Mouse (Mus musculus) kidney, embryonic 14.5 days (tissue): ENCODE data around the gene Smarcc1. TPM values are rescaled to one million over a fixed set of nuclear protein-coding genes. Genes with fewer than 3 reads are reported as not detected.

Experiments
- ATAC-seq: fragments of 200-750 bp; cut with Nextera tagmentation; 2 replicates; pipeline ENCODE4 v1.8.0; 2017; ENCODE audit warnings: moderate number of reproducible peaks, mild to moderate bottlenecking, moderate TSS enrichment, moderate library complexity; ENCODE audit not compliant: low FRiP score, low TSS enrichment
- H3K27ac ChIP-seq: fragments of 300-500 bp; sonication (generic); 2 replicates; pipeline ENCODE4 v1.5.1; 2014; ENCODE audit warnings: low read depth, mild to moderate bottlenecking, low read length, moderate library complexity, mixed read lengths
- H3K27me3 ChIP-seq: fragments of 300-500 bp; sonication (generic); 2 replicates; pipeline ENCODE4 v1.6.1; 2014; ENCODE audit warnings: mild to moderate bottlenecking, low read length; ENCODE audit not compliant: control insufficient read depth, insufficient read depth
- H3K36me3 ChIP-seq: fragments of 300-500 bp; sonication (generic); 2 replicates; pipeline ENCODE4 v1.6.1; 2014; ENCODE audit warnings: low read length, mixed read lengths; ENCODE audit not compliant: control insufficient read depth, insufficient read depth
- H3K4me1 ChIP-seq: fragments of 300-500 bp; sonication (generic); 2 replicates; pipeline ENCODE4 v1.6.1; 2014; ENCODE audit warnings: low read length, mixed read lengths; ENCODE audit not compliant: control insufficient read depth, insufficient read depth
- H3K4me2 ChIP-seq: fragments of 300-500 bp; sonication (generic); replicated peaks from 2 replicates; pipeline ENCODE4 v1.6.1; 2014; ENCODE audit warnings: low read depth, mild to moderate bottlenecking, low read length
- H3K4me3 ChIP-seq: fragments of 300-500 bp; sonication (generic); 2 replicates; pipeline ENCODE4 v1.5.1; 2014; ENCODE audit warnings: mild to moderate bottlenecking, low read length
- H3K9ac ChIP-seq: fragments of 300-500 bp; sonication (generic); 2 replicates; pipeline ENCODE4 v1.6.1; 2014; ENCODE audit warnings: low read depth, mild to moderate bottlenecking, low read length, moderate library complexity
- H3K9me3 ChIP-seq: fragments of 300-500 bp; sonication (generic); 2 replicates; pipeline ENCODE4 v1.6.1; 2016; ENCODE audit warnings: low read length; ENCODE audit not compliant: control insufficient read depth
- WGBS: fragments of 180-500 bp; shearing (Covaris S2); extraction: QIAGEN DNeasy Blood & Tissue Kit; methylation state at CpG from one replicate; pipeline ENCODE4 v1.1.7; 2014; 5-methylcytosine and 5-hydroxymethylcytosine counted together
- polyA plus RNA-seq: library from polyadenylated mRNA; unstranded; fragments of >200 nt; fragmentation: Nextera tagmentation; extraction: Ambion mirVana; gene quantifications from 2 replicates; pipeline ENCODE4 v1.2.1, GENCODE M21; 2014

Gene Smarcc1
- polyA plus RNA-seq, 1 experiment from 2014 or later: 198 TPM

GRCm38 (mm10) chr9:110093303-110093702 lies 24.2 kb upstream of the Smarcc1 start:
- no peaks in the 10 kb centered on the region for H3K27me3 ChIP-seq
- no peak for ATAC-seq
- H3K9ac ChIP-seq: no peak overlapping the region
- H3K36me3 ChIP-seq: peaks cover 93% of the 10 kb centered on the region
- H3K4me1 ChIP-seq: no peaks in the 10 kb centered on the region
- 88% methylated on average over 4 of the region's 4 CpGs for WGBS
- H3K4me2 ChIP-seq: no peak overlapping the region
- H3K9me3 ChIP-seq: no peaks in the 10 kb centered on the region
- H3K4me3 ChIP-seq: no peak overlapping the region
- no peak overlapping the region for H3K27ac ChIP-seq

GRCm38 (mm10) chr9:110094761-110095160 lies 22.7 kb upstream of the Smarcc1 start:
- ATAC-seq: no peak
- Histone ChIP-seq H3K9ac (no peak overlapping the region), H3K4me1 (no peaks in the 10 kb centered on the region), H3K27me3 (no peaks in the 10 kb centered on the region), H3K27ac (no peak overlapping the region), H3K9me3 (no peaks in the 10 kb centered on the region), H3K4me3 (no peak overlapping the region), H3K4me2 (no peak overlapping the region), H3K36me3 (peaks cover 93% of the 10 kb centered on the region)
- WGBS: 95% methylated on average over 4 of the region's 4 CpGs

GRCm38 (mm10) chr9:110097791-110098190 lies 19.7 kb upstream of the Smarcc1 start:
- no peak overlapping the region for H3K4me3 ChIP-seq
- no peak overlapping the region for H3K4me2 ChIP-seq
- peaks cover 6% of the 10 kb centered on the region; the same call in 1 of the 2 replicates for H3K4me1 ChIP-seq
- no peak for ATAC-seq
- no peaks in the 10 kb centered on the region for H3K9me3 ChIP-seq
- H3K27ac ChIP-seq: no peak overlapping the region
- H3K27me3 ChIP-seq: no peaks in the 10 kb centered on the region
- peaks cover 71% of the 10 kb centered on the region for H3K36me3 ChIP-seq
- H3K9ac ChIP-seq: no peak overlapping the region
- 96% methylated on average over 3 of the region's 3 CpGs for WGBS

- Histone ChIP-seq H3K27me3 (no peaks in the 10 kb centered on the region), H3K4me1 (peaks cover 6% of the 10 kb centered on the region; the same call in 1 of the 2 replicates), H3K27ac (no peak overlapping the region), H3K9ac (peak overlapping the region; percentile 84), H3K4me3 (peak overlapping the region; percentile 98), H3K9me3 (no peaks in the 10 kb centered on the region), H3K4me2 (peak overlapping the region; percentile 81), H3K36me3 (peaks cover 70% of the 10 kb centered on the region)
- peak; percentile 96 for ATAC-seq
- 3% methylated on average over 41 of the region's 41 CpGs for WGBS
Observed at GRCm38 (mm10) chr9:110100627-110101600, 16.6 kb upstream of the Smarcc1 start.

- Histone ChIP-seq H3K36me3 (peaks cover 36% of the 10 kb centered on the region), H3K27ac (peak overlapping the region; percentile 97), H3K9ac (peak overlapping the region; percentile 94), H3K27me3 (no peaks in the 10 kb centered on the region), H3K4me1 (peaks cover 7% of the 10 kb centered on the region; the same call in 1 of the 2 replicates), H3K4me3 (peak overlapping the region; percentile 96), H3K9me3 (no peaks in the 10 kb centered on the region), H3K4me2 (peak overlapping the region; percentile 67)
- 2% methylated on average over 10 of the region's 10 CpGs for WGBS
- peak; percentile 1; the same call in 1 of the 2 replicates for ATAC-seq
Observed at GRCm38 (mm10) chr9:110116353-110116976, 1.0 kb upstream of the Smarcc1 start.

- H3K36me3 ChIP-seq: peaks cover 23% of the 10 kb centered on the region
- H3K4me3 ChIP-seq: peak within 1 kb of the TSS; percentile 96
- under 1% methylated on average over 17 of the region's 17 CpGs for WGBS
- H3K9me3 ChIP-seq: no peaks in the 10 kb centered on the region
- ATAC-seq: peak; percentile 9
- H3K4me1 ChIP-seq: peaks cover 7% of the 10 kb centered on the region; the same call in 1 of the 2 replicates
- H3K4me2 ChIP-seq: peak within 1 kb of the TSS; percentile 73
- peak within 1 kb of the TSS; percentile 97 for H3K27ac ChIP-seq
- H3K27me3 ChIP-seq: no peaks in the 10 kb centered on the region
- H3K9ac ChIP-seq: peak within 1 kb of the TSS; percentile 94
Observed at GRCm38 (mm10) chr9:110117779-110118139, 251 bp downstream of the Smarcc1 start, which contains the start of gene Dhx30. Gene Dhx30, minus strand, starts transcription at chr9:110117830.

- H3K4me3 ChIP-seq: peak overlapping the region; percentile 96
- peaks cover 7% of the 10 kb centered on the region; the same call in 1 of the 2 replicates for H3K4me1 ChIP-seq
- H3K9ac ChIP-seq: peak overlapping the region; percentile 94; the same call in 1 of the 2 replicates
- H3K36me3 ChIP-seq: peaks cover 18% of the 10 kb centered on the region
- no peak for ATAC-seq
- H3K9me3 ChIP-seq: no peaks in the 10 kb centered on the region
- H3K27ac ChIP-seq: no peak overlapping the region
- peak overlapping the region; percentile 73 for H3K4me2 ChIP-seq
- no peaks in the 10 kb centered on the region for H3K27me3 ChIP-seq
- 43% methylated on average over 1 of the region's 1 CpGs for WGBS
Observed at GRCm38 (mm10) chr9:110118249-110118648, 741 bp downstream of the Smarcc1 start.

GRCm38 (mm10) chr9:110121424-110121823 lies 3.9 kb downstream of the Smarcc1 start:
- Histone ChIP-seq H3K9me3 (no peaks in the 10 kb centered on the region), H3K27me3 (no peaks in the 10 kb centered on the region), H3K36me3 (peaks cover 4% of the 10 kb centered on the region; the same call in 1 of the 2 replicates), H3K4me2 (no peak overlapping the region), H3K9ac (no peak overlapping the region), H3K4me1 (peaks cover 7% of the 10 kb centered on the region; the same call in 1 of the 2 replicates), H3K27ac (no peak overlapping the region), H3K4me3 (no peak overlapping the region)
- 77% methylated on average over 4 of the region's 4 CpGs for WGBS
- no peak for ATAC-seq
